Mouse (Mus musculus): Measurements from ENCODE around the gene Abhd14a. TPM values are rescaled to one million over a fixed set of nuclear protein-coding genes. Genes with fewer than 3 reads are reported as not detected.

Gene Abhd14a
- polyA plus RNA-seq, 1 experiment from 2014 or later: 82.0 TPM

- ATAC-seq: no peak
- H3K4me1 ChIP-seq (ENCODE audit: control insufficient read depth, insufficient read depth, low read length): peaks cover 28% of the 10 kb centered on the region
- H3K9me3 ChIP-seq (replicated peaks; ENCODE audit: control insufficient read depth, low read length, poor library complexity, severe bottlenecking): no peaks in the 10 kb centered on the region
- H3K4me3 ChIP-seq (ENCODE audit: low read depth, low read length): no peak overlapping the region
- H3K36me3 ChIP-seq (ENCODE audit: control insufficient read depth, insufficient read depth, low read length): no peaks in the 10 kb centered on the region
- no peak overlapping the region for H3K27ac ChIP-seq (ENCODE audit: low read length)
- no peaks in the 10 kb centered on the region; the same call in 1 of the 2 replicates for H3K27me3 ChIP-seq (ENCODE audit: control insufficient read depth, insufficient read depth, low read depth, low read length)
- no peak overlapping the region for H3K4me2 ChIP-seq (ENCODE audit: low read length)
- H3K9ac ChIP-seq (ENCODE audit: low read depth, low read length): no peak overlapping the region
- 87% methylated on average over 6 of the region's 6 CpGs for WGBS
Measured at GRCm38 (mm10) chr9:106416826-106417225, 30.7 kb downstream of the Abhd14a start.

- no peak overlapping the region for H3K4me2 ChIP-seq (ENCODE audit: low read length)
- peaks cover 11% of the 10 kb centered on the region for H3K4me1 ChIP-seq (ENCODE audit: control insufficient read depth, insufficient read depth, low read length)
- no peaks in the 10 kb centered on the region for H3K36me3 ChIP-seq (ENCODE audit: control insufficient read depth, insufficient read depth, low read length)
- no peak overlapping the region for H3K9ac ChIP-seq (ENCODE audit: low read depth, low read length)
- no peak for ATAC-seq
- no peak overlapping the region for H3K27ac ChIP-seq (ENCODE audit: low read length)
- no peak overlapping the region for H3K4me3 ChIP-seq (ENCODE audit: low read depth, low read length)
- no peaks in the 10 kb centered on the region for H3K27me3 ChIP-seq (ENCODE audit: control insufficient read depth, insufficient read depth, low read depth, low read length)
- 84% methylated on average over 5 of the region's 5 CpGs for WGBS
- H3K9me3 ChIP-seq (replicated peaks; ENCODE audit: control insufficient read depth, low read length, poor library complexity, severe bottlenecking): no peaks in the 10 kb centered on the region
Measured at GRCm38 (mm10) chr9:106413606-106414005, 33.9 kb downstream of the Abhd14a start.

- Histone ChIP-seq H3K27ac (ENCODE audit: low read length) (no peak overlapping the region), H3K27me3 (ENCODE audit: control insufficient read depth, insufficient read depth, low read depth, low read length) (no peaks in the 10 kb centered on the region), H3K9ac (ENCODE audit: low read depth, low read length) (no peak overlapping the region), H3K4me1 (ENCODE audit: control insufficient read depth, insufficient read depth, low read length) (no peaks in the 10 kb centered on the region; the same call in 1 of the 2 replicates), H3K4me2 (ENCODE audit: low read length) (no peak overlapping the region), H3K9me3 (replicated peaks; ENCODE audit: control insufficient read depth, low read length, poor library complexity, severe bottlenecking) (no peaks in the 10 kb centered on the region), H3K36me3 (ENCODE audit: control insufficient read depth, insufficient read depth, low read length) (no peaks in the 10 kb centered on the region), H3K4me3 (ENCODE audit: low read depth, low read length) (no peak overlapping the region)
- ATAC-seq: no peak
- WGBS: 82% methylated on average over 3 of the region's 3 CpGs
Measured at GRCm38 (mm10) chr9:106412210-106412609, 35.3 kb downstream of the Abhd14a start.

GRCm38 (mm10) chr9:106411729-106412128, 35.7 kb downstream of the Abhd14a start:
- Histone ChIP-seq H3K4me1 (ENCODE audit: control insufficient read depth, insufficient read depth, low read length) (no peaks in the 10 kb centered on the region), H3K36me3 (ENCODE audit: control insufficient read depth, insufficient read depth, low read length) (no peaks in the 10 kb centered on the region), H3K27me3 (ENCODE audit: control insufficient read depth, insufficient read depth, low read depth, low read length) (no peaks in the 10 kb centered on the region), H3K9ac (ENCODE audit: low read depth, low read length) (no peak overlapping the region), H3K27ac (ENCODE audit: low read length) (no peak overlapping the region), H3K9me3 (replicated peaks; ENCODE audit: control insufficient read depth, low read length, poor library complexity, severe bottlenecking) (no peaks in the 10 kb centered on the region), H3K4me2 (ENCODE audit: low read length) (no peak overlapping the region), H3K4me3 (ENCODE audit: low read depth, low read length) (no peak overlapping the region)
- 82% methylated on average over 6 of the region's 6 CpGs for WGBS
- no peak for ATAC-seq

- H3K27ac ChIP-seq (ENCODE audit: low read length): no peak overlapping the region
- no peak overlapping the region for H3K4me3 ChIP-seq (ENCODE audit: low read depth, low read length)
- H3K36me3 ChIP-seq (ENCODE audit: control insufficient read depth, insufficient read depth, low read length): no peaks in the 10 kb centered on the region
- H3K4me1 ChIP-seq (ENCODE audit: control insufficient read depth, insufficient read depth, low read length): no peaks in the 10 kb centered on the region
- H3K9me3 ChIP-seq (replicated peaks; ENCODE audit: control insufficient read depth, low read length, poor library complexity, severe bottlenecking): no peaks in the 10 kb centered on the region
- 85% methylated on average over 9 of the region's 9 CpGs for WGBS
- H3K27me3 ChIP-seq (ENCODE audit: control insufficient read depth, insufficient read depth, low read depth, low read length): no peaks in the 10 kb centered on the region
- H3K4me2 ChIP-seq (ENCODE audit: low read length): no peak overlapping the region
- ATAC-seq: no peak
- H3K9ac ChIP-seq (ENCODE audit: low read depth, low read length): no peak overlapping the region
Measured at GRCm38 (mm10) chr9:106411091-106411594, 36.3 kb downstream of the Abhd14a start.

GRCm38 (mm10) chr9:106410086-106410650, 37.3 kb downstream of the Abhd14a start:
- 59% methylated on average over 2 of the region's 2 CpGs for WGBS
- ATAC-seq: no peak
- Histone ChIP-seq H3K4me2 (ENCODE audit: low read length) (no peak overlapping the region), H3K36me3 (ENCODE audit: control insufficient read depth, insufficient read depth, low read length) (no peaks in the 10 kb centered on the region), H3K27me3 (ENCODE audit: control insufficient read depth, insufficient read depth, low read depth, low read length) (no peaks in the 10 kb centered on the region), H3K9ac (ENCODE audit: low read depth, low read length) (no peak overlapping the region), H3K9me3 (replicated peaks; ENCODE audit: control insufficient read depth, low read length, poor library complexity, severe bottlenecking) (no peaks in the 10 kb centered on the region), H3K27ac (ENCODE audit: low read length) (no peak overlapping the region), H3K4me1 (ENCODE audit: control insufficient read depth, insufficient read depth, low read length) (no peaks in the 10 kb centered on the region), H3K4me3 (ENCODE audit: low read depth, low read length) (no peak overlapping the region)

- no peaks in the 10 kb centered on the region for H3K36me3 ChIP-seq (ENCODE audit: control insufficient read depth, insufficient read depth, low read length)
- ATAC-seq: no peak
- H3K27ac ChIP-seq (ENCODE audit: low read length): no peak overlapping the region
- no peaks in the 10 kb centered on the region for H3K27me3 ChIP-seq (ENCODE audit: control insufficient read depth, insufficient read depth, low read depth, low read length)
- H3K9me3 ChIP-seq (replicated peaks; ENCODE audit: control insufficient read depth, low read length, poor library complexity, severe bottlenecking): no peaks in the 10 kb centered on the region
- 96% methylated on average over 4 of the region's 4 CpGs for WGBS
- H3K4me3 ChIP-seq (ENCODE audit: low read depth, low read length): no peak overlapping the region
- no peaks in the 10 kb centered on the region for H3K4me1 ChIP-seq (ENCODE audit: control insufficient read depth, insufficient read depth, low read length)
- H3K4me2 ChIP-seq (ENCODE audit: low read length): no peak overlapping the region
- no peak overlapping the region for H3K9ac ChIP-seq (ENCODE audit: low read depth, low read length)
Measured at GRCm38 (mm10) chr9:106409096-106409495, 38.4 kb downstream of the Abhd14a start.

- Histone ChIP-seq H3K36me3 (ENCODE audit: control insufficient read depth, insufficient read depth, low read length) (no peaks in the 10 kb centered on the region), H3K27me3 (ENCODE audit: control insufficient read depth, insufficient read depth, low read depth, low read length) (no peaks in the 10 kb centered on the region), H3K9ac (ENCODE audit: low read depth, low read length) (no peak overlapping the region), H3K9me3 (replicated peaks; ENCODE audit: control insufficient read depth, low read length, poor library complexity, severe bottlenecking) (no peaks in the 10 kb centered on the region), H3K4me1 (ENCODE audit: control insufficient read depth, insufficient read depth, low read length) (no peaks in the 10 kb centered on the region), H3K4me3 (ENCODE audit: low read depth, low read length) (no peak overlapping the region), H3K27ac (ENCODE audit: low read length) (no peak overlapping the region), H3K4me2 (ENCODE audit: low read length) (no peak overlapping the region)
- ATAC-seq: no peak
- WGBS: 50% methylated on average over 8 of the region's 8 CpGs
Measured at GRCm38 (mm10) chr9:106406443-106407078, 40.9 kb downstream of the Abhd14a start.

- no peaks in the 10 kb centered on the region for H3K4me1 ChIP-seq (ENCODE audit: control insufficient read depth, insufficient read depth, low read length)
- H3K4me3 ChIP-seq (ENCODE audit: low read depth, low read length): no peak overlapping the region
- no peaks in the 10 kb centered on the region for H3K9me3 ChIP-seq (replicated peaks; ENCODE audit: control insufficient read depth, low read length, poor library complexity, severe bottlenecking)
- 46% methylated on average over 6 of the region's 6 CpGs for WGBS
- H3K4me2 ChIP-seq (ENCODE audit: low read length): no peak overlapping the region
- no peak for ATAC-seq
- H3K27ac ChIP-seq (ENCODE audit: low read length): no peak overlapping the region
- H3K9ac ChIP-seq (ENCODE audit: low read depth, low read length): no peak overlapping the region
- H3K36me3 ChIP-seq (ENCODE audit: control insufficient read depth, insufficient read depth, low read length): no peaks in the 10 kb centered on the region
- H3K27me3 ChIP-seq (ENCODE audit: control insufficient read depth, insufficient read depth, low read depth, low read length): no peaks in the 10 kb centered on the region
Measured at GRCm38 (mm10) chr9:106405275-106405674, 42.2 kb downstream of the Abhd14a start.

All from midbrain, embryonic 16.5 days (tissue).